Mouse (Mus musculus) cerebellum, adult 2 months (tissue): ENCODE results near the gene Purb.

ENCODE experiments used
- CTCF ChIP-seq: fragments of 200-500 bp; IDR thresholded peaks from 2 replicates; pipeline ENCODE4 v1.5.1; 2011; ENCODE audit warnings: low read depth, mild to moderate bottlenecking, control low read depth, low read length, moderate library complexity, borderline replicate concordance; ENCODE audit not compliant: insufficient read depth
- POLR2A ChIP-seq: fragments of 200-500 bp; IDR thresholded peaks from 2 replicates; pipeline ENCODE4 v1.6.1; 2011; ENCODE audit warnings: low read length, control low read depth, borderline replicate concordance; ENCODE audit not compliant: insufficient read depth

- no peak for TF ChIP-seq CTCF
- no peak for TF ChIP-seq POLR2A
Measured at GRCm38 (mm10) chr11:6477350-6477749, 1.6 kb upstream of the Purb start.
